Mouse (Mus musculus) hindbrain, embryonic 13.5 days (tissue): ENCODE results near the gene Gm32717. TPM values are rescaled to one million over a fixed set of nuclear protein-coding genes. Genes with fewer than 3 reads are reported as not detected.
"Not testable (repeated sequence)": the region's sequence is repeated elsewhere in the genome, so short reads cannot be mapped to it uniquely, and the experiment has no call there.

Source experiments
- ATAC-seq: fragments of 200-750 bp; cut with Nextera tagmentation; 2 replicates; pipeline ENCODE4 v1.8.0; 2017; ENCODE audit warnings: moderate TSS enrichment; ENCODE audit not compliant: low FRiP score
- H3K27ac ChIP-seq: fragments of 300-500 bp; sonication (generic); 2 replicates; pipeline ENCODE4 v1.5.1; 2015; ENCODE audit warnings: inconsistent platforms, mild to moderate bottlenecking, moderate library complexity
- H3K27me3 ChIP-seq: fragments of 300-500 bp; sonication (generic); 2 replicates; pipeline ENCODE4 v1.6.1; 2015; ENCODE audit warnings: mild to moderate bottlenecking, inconsistent platforms
- H3K36me3 ChIP-seq: fragments of 300-500 bp; sonication (generic); 2 replicates; pipeline ENCODE4 v1.6.1; 2015; ENCODE audit warnings: mild to moderate bottlenecking, inconsistent platforms
- H3K4me1 ChIP-seq: fragments of 300-500 bp; sonication (generic); replicated peaks from 2 replicates; pipeline ENCODE4 v1.6.1; 2015; ENCODE audit warnings: inconsistent platforms
- H3K4me2 ChIP-seq: fragments of 300-500 bp; sonication (generic); 2 replicates; pipeline ENCODE4 v1.6.1; 2015; ENCODE audit warnings: inconsistent platforms, mild to moderate bottlenecking, moderate library complexity
- H3K4me3 ChIP-seq: fragments of 300-500 bp; sonication (generic); 2 replicates; pipeline ENCODE4 v1.5.1; 2015; ENCODE audit warnings: mild to moderate bottlenecking, inconsistent platforms
- H3K9ac ChIP-seq: fragments of 300-500 bp; sonication (generic); 2 replicates; pipeline ENCODE4 v1.6.1; 2015; ENCODE audit warnings: mild to moderate bottlenecking, inconsistent platforms
- H3K9me3 ChIP-seq: fragments of 300-500 bp; sonication (generic); 2 replicates; pipeline ENCODE4 v1.6.1; 2016; ENCODE audit warnings: inconsistent platforms
- whole genome bisulfite sequencing: fragments of 180-500 bp; shearing (Covaris S2); methylation state at CpG from one replicate; pipeline ENCODE4 v1.1.7; 2015; 5-methylcytosine and 5-hydroxymethylcytosine counted together
- polyA plus RNA-seq: library from polyadenylated mRNA; unstranded; fragments of >200 nt; fragmentation: Nextera tagmentation; extraction: Ambion mirVana; gene quantifications from 2 replicates; pipeline ENCODE4 v1.2.1, GENCODE M21; 2015

Gm32717 gene
- polyA plus RNA-seq, 1 experiment from 2014 or later, result 0.35 TPM

DNA sequence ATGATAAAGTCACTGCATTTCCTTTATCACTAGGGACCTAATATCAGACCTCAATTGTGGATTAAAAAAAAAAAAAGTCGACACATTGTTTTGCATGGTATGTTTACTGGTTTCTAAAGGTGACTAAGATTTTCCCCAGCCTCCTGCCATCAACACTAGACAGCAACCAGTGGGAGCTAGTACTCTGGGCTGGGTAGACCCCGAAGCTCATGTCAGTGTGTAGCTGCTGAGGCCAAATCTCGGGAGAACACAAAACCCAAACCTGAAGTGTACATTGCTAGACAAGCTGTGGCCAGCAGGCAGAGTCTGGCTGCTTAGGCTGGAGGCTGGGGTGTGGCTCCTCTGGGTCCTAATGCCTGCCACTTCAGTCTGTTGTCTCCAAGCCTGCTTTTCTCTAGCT is 45.4 kb downstream of the Gm32717 start:
- H3K4me2 ChIP-seq, H3K9ac ChIP-seq, H3K9me3 ChIP-seq, H3K27ac ChIP-seq, H3K36me3 ChIP-seq, H3K27me3 ChIP-seq, ATAC-seq, H3K4me1 ChIP-seq, H3K4me3 ChIP-seq: not testable (repeated sequence)
- WGBS, result 37% methylated on average over 3 of the region's 3 CpGs

Other genes starting within 250 kb of the Gm32717 start
- gene Mdm1, start 99.0 kb downstream of the Gm32717 start, polyA plus RNA-seq, result 36.6 and 37.1 TPM in 2 replicates
- gene Il22, start 35.8 kb downstream of the Gm32717 start, polyA plus RNA-seq, result not detected in 2 replicates
- gene Gm32802, start 17.9 kb upstream of the Gm32717 start, polyA plus RNA-seq, result 0.32 and 0.35 TPM in 2 replicates
- gene Iltifb, start 54.3 kb upstream of the Gm32717 start, polyA plus RNA-seq, result not detected in 2 replicates
- gene Gm9040, start 86.2 kb upstream of the Gm32717 start, polyA plus RNA-seq, result 0.08 TPM in 1 of 2 replicates, not detected in the other
- gene Gm9044, start 91.6 kb upstream of the Gm32717 start, polyA plus RNA-seq, result 0.08 TPM in 1 of 2 replicates, not detected in the other
- gene Gm9045, start 97.1 kb upstream of the Gm32717 start, polyA plus RNA-seq, result 0.09 TPM in 1 of 2 replicates, not detected in the other
- not detected in 2 replicates for gene Gm9046, start 102.5 kb upstream of the Gm32717 start, polyA plus RNA-seq
- gene Gm9048, start 107.9 kb upstream of the Gm32717 start, polyA plus RNA-seq, result not detected in 2 replicates
- gene Gm9049, start 113.3 kb upstream of the Gm32717 start, polyA plus RNA-seq, result 0.09 TPM in 1 of 2 replicates, not detected in the other
- gene Ifng, start 200.3 kb upstream of the Gm32717 start, polyA plus RNA-seq, result not detected in 2 replicates